ENCODE assay signal across 8 mouse cellular contexts in the genomic region with DNA sequence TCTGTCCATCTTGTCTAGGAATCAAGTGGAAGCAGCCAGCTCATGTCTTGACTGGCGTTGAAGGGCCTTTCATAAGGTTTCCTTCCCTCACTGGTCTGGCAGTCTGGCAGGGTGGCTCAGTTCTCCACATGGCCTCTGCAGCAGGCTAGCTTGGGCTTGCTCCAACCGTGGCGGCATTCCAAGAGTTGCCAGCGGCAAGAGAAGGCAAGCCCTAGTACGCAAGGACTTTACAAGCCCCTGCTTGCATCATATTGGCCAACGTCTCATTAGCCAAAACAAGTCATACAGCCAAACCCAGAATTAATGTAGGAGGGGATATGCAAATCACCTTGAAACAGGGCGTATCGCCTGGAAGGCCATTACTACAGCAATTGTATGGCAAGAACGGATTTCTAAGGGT.
DNase-seq lines count a peak whose midpoint lies in the region; ATAC-seq lines count a peak whose summit lies in the region.

No protein-coding gene starts in this region.

- no peak overlapping the region for H3K9ac ChIP-seq in hindbrain, embryonic 14.5 days
- H3K9ac ChIP-seq in hindbrain, embryonic 13.5 days, result no peak overlapping the region

- H3K36me3 ChIP-seq in hindbrain, embryonic 14.5 days (replicated peaks; ENCODE audit: control insufficient read depth, insufficient read depth), result no peaks in the 10 kb centered on the region
- no peaks in the 10 kb centered on the region for H3K36me3 ChIP-seq in hindbrain, embryonic 13.5 days

- peak; percentile 58 for DNase-seq in hindbrain, embryonic 14.5 days (ENCODE audit: low spot score)
- peak; percentile 41 for DNase-seq in Muller cell, postnatal 12 days (ENCODE audit: inconsistent ontology term)
- DNase-seq in cerebellum, adult 11-12 months, result peak; percentile 69
- DNase-seq in urinary bladder, postnatal 36 days (ENCODE audit: low spot score in 2 of 2), result peak; percentile 57 to 87
- no peak for DNase-seq in B cell, adult 2 months

- H3K9me3 ChIP-seq in hindbrain, embryonic 14.5 days (ENCODE audit: control insufficient read depth, low read length), result no peaks in the 10 kb centered on the region
- no peaks in the 10 kb centered on the region for H3K9me3 ChIP-seq in hindbrain, embryonic 13.5 days

- WGBS in hindbrain, embryonic 14.5 days, result 82% methylated on average over 9 of the region's 9 CpGs
- WGBS in hindbrain, embryonic 13.5 days, result 87% methylated on average over 9 of the region's 9 CpGs

- H3K4me3 ChIP-seq in hindbrain, embryonic 14.5 days (replicated peaks; ENCODE audit: low read length), result no peak overlapping the region
- no peak overlapping the region for H3K4me3 ChIP-seq in hindbrain, embryonic 13.5 days

- no peaks in the 10 kb centered on the region for H3K27me3 ChIP-seq in hindbrain, embryonic 14.5 days (ENCODE audit: control insufficient read depth, insufficient read depth, low read length)
- no peaks in the 10 kb centered on the region for H3K27me3 ChIP-seq in hindbrain, embryonic 13.5 days

- peaks cover 21% of the 10 kb centered on the region for H3K4me1 ChIP-seq in hindbrain, embryonic 14.5 days (replicated peaks; ENCODE audit: control insufficient read depth, insufficient read depth, low read length)
- H3K4me1 ChIP-seq in hindbrain, embryonic 13.5 days (replicated peaks), result peaks cover 26% of the 10 kb centered on the region

- ATAC-seq in hindbrain, embryonic 14.5 days (ENCODE audit: low FRiP score), result no peak
- no peak for ATAC-seq in hindbrain, embryonic 13.5 days (ENCODE audit: low FRiP score)
- peak; percentile 21 for ATAC-seq in granulocyte monocyte progenitor cell, adult 5-6 weeks (replicated peaks; ENCODE audit: poor library complexity, severe bottlenecking)
- ATAC-seq in CD4-positive, CD25-positive, alpha-beta regulatory T cell, adult 4 months, result no peak

- H3K4me2 ChIP-seq in hindbrain, embryonic 14.5 days (replicated peaks), result no peak overlapping the region
- no peak overlapping the region for H3K4me2 ChIP-seq in hindbrain, embryonic 13.5 days

- no peak overlapping the region for H3K27ac ChIP-seq in hindbrain, embryonic 14.5 days
- H3K27ac ChIP-seq in hindbrain, embryonic 13.5 days, result no peak overlapping the region

Comparison
In these comparisons a context has a peak if more than half of its experiments do, and no peak if none do; other contexts are left out.
1. DNase-seq: peak in hindbrain, embryonic 14.5 days (single experiment), Muller cell, postnatal 12 days (single experiment), cerebellum, adult 11-12 months (single experiment) and urinary bladder, postnatal 36 days (2 of 2); none in B cell, adult 2 months (0 of 2).